Mouse (Mus musculus): ENCODE measurements around the gene Clip3.

Gene Clip3

DNA sequence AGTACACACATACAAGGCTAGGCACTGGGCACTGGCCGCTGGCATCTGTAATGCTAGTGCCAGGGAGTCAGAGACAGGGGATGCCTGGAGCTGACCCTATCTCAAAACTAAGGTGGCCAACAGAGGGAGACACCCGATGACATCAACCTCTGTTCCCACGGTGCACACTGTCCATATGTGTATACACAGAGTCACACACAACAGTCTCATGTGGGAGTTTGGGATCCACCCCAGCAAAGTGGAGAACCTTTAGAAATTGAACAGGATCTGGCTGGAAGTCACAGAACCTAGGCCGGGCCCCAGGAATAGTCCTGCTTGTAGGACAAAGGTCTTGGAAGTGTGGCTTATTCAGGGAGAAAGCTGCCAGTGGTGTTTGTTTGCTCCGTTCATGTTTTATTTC, 2.8 kb downstream of the Clip3 start:
- no peak for DNase-seq (ENCODE audit: extremely low spot score, low spot score)

DNA sequence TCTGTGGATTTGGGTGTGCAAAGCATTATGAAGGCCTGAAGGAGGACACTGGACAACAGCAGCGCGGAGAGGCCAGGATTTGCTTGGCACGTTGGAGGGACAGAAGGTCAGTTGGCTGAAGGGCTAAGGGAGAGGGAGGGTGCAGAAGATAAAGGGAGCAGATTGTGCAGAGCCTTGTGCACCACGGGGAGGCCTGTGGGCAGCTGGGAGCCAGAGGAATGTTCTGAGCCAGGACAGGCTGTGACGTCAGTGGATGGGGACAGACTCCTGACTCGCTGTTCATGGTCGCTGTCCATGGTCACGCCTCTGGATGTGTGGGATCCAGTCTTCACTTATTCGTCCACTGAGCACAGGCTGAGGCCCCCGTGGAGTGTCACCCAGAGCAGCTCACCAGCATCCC, 3.6 kb downstream of the Clip3 start:
- DNase-seq (ENCODE audit: extremely low spot score, low spot score) = no peak

DNA sequence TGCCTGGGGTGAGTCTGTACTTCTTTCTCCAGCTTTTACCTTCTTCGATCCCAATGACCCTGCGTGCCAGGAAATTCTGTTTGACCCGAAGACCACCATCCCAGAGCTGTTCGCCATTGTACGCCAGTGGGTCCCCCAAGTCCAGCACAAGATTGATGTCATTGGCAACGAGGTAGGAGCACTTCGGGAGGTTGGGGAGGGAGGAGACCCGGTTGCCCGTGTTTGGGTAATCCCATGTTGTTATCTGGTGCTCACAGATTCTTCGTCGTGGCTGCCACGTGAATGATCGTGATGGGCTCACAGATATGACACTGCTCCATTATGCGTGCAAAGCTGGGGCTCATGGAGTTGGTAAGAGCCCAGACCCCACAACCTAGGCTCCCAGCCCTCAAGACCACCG, 5.3 kb downstream of the Clip3 start:
- no peak for DNase-seq (ENCODE audit: extremely low spot score, low spot score)

DNA sequence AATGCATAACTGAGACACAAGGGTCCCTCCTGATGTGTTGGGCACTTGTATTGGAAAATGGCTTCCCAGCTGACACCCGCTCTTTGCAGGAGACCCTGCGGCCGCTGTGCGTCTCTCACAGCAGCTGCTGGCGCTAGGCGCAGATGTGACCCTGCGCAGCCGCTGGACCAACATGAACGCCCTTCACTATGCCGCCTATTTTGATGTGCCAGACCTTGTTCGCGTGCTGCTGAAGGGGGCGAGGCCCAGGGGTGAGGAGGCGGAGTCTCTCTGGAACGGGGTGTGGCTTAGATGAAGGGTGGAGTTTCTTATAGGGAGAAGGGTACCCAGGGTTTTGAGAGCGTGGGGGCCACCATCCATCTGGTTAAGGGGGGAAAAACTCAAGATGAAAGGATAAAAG, 5.7 kb downstream of the Clip3 start:
- DNase-seq (ENCODE audit: extremely low spot score, low spot score) = no peak

DNA sequence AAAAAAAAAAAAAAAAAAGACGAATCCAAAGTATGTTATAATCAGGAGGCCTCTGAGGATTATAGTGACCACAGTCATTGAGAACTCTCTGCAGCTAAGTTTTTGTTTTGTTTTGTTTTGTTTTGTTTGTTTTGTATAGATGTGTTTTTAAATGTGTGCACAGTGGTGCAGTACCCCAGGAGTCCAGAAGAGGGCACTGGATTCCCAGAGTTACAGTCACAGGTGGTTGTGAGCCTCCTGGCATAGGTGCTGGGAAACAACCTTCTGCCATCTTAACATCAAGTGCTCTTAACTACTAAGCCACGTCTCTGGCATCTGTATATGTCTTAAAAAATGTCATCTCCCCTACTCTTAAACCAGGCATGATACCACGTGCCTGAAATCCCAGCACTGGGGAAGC, 9.4 kb downstream of the Clip3 start:
- peak; percentile 31 for DNase-seq (ENCODE audit: extremely low spot score, low spot score)

DNA sequence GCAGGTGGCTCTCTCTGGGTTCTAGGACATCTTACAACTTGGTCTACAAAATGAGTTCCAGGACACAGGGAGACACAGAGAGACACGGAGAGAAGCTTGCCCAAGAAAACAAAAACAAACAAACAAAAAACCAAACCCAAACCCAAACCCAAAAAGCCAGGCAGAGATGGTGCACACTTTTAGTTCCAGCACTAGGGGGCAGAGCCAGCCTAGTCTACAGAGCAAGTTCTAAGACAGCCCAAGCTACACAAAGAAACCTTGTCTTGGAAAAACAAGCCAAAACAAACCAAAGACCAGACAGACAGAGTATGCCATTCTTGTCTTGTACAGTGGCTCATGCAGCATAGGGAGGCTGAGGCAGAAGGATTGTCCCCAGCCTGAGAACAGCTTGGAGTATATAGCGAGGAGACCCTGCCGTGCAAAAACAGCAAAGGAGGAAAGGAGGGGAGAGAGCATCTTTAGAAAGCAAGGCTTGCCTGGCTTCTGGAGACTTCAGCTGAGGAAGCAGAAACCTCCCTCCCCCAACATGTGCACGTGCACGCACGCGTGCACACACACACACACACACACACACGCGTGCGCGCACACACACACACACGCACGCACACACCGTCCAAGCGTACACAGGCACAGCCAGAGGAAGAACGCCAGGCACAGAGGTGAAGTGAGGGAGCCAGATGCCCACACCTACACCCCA, 14.7 kb downstream of the Clip3 start:
- DNase-seq (ENCODE audit: extremely low spot score, low spot score) = no peak

DNA sequence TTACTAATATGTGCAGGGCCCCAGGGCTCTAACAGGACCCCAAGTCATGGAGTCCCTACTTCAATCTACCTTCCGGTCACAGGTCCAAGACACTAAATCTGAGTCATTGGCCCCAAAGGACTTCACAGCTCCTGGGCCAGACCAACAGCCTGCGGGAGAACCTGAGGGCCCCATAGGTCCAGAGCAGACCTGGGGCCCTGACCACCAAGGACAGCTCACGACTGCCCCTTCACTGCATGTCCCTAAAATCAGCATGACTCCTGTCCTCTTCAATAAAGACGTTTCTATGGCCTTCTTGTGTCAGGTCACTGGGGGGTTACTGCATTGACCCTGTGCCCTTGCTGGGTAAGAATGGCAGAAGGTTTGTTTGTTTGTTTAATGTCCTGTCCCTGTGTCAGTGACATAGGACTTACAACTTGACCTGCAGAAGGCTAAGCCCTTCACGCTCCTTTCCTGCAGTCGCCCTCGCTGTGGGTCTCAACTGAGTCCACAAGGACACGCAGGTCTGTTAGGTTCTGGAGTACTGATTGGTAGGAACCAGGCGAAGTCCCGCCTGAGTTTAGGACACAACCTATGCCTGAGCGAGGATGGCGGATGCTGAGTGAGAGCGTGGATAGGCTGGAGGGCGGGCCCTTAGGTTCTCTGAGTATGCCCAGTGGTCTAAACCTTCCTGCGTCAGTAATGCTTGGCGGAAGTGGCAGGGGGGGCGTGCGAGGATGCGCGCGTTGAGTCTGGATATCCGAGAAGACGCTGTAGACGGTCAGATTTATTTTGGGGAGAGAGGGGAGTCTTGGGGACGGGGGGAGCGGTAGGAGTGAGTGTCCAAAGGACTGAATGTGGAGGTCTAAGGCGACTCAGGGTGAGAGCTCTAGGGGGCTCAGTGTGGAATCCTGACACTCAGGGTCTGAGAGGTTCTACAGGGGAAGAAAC, 16.8 kb downstream of the Clip3 start, which contains the start of gene Alkbh6:
Gene Alkbh6, plus strand, starts transcription at position 642 of the 930 bp plus-strand sequence.
- DNase-seq (ENCODE audit: extremely low spot score, low spot score) = peak; percentile 84

DNA sequence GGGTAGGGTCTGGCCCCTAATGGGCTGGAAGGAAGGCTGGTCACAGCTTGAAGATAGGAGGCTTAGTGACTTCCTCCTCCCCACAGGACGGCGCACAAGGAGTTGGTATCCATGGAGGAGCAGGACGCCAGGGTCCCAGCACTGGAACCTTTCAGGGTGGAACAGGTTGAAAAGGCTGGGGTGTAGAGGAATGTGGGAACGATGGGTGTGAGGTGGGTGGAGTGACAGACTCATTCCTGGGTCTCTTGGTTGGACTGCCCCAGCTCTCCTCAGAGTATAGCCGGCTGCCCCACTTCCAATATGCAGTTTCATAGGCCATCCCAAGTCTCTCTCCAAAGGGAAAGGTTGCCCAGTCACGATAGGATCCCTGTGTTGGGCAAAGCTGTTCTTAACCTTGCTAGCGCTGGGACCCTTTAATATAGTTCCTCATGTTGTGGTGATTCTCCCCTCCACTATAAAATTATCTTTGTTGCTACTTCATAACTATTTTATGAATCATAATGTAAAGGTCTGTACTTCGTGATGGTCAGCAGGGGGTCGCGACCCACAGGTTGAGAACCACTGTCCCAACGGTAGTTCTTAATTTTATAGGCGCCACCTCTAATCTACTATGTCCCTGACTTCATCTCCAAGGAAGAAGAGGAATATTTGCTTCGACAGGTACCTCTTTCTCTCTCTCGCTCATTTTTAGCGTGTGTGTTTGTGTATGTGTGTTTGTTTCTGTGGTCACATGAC, 18.0 kb downstream of the Clip3 start:
- no peak for DNase-seq (ENCODE audit: extremely low spot score, low spot score)

DNA sequence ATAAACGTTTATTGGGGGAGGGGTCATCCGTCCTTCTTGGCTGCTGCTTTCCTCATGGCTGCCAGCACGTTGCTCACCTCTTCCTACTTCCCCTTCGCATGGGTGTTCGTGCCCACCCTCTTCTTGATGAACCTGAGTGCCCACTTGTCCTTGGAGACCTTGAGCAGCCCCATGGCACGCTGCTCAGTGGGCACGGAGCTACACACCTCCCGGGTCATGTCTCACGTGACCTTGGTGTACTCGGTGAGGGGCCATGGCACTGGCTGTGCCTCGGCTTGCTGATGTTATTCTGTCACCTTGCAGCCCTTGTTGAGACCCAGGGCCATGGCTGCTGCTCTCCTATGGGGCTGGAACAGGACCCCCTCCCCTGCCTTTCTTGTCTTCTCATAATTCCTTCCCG, 18.6 kb downstream of the Clip3 start:
- no peak for DNase-seq (ENCODE audit: extremely low spot score, low spot score)

DNA sequence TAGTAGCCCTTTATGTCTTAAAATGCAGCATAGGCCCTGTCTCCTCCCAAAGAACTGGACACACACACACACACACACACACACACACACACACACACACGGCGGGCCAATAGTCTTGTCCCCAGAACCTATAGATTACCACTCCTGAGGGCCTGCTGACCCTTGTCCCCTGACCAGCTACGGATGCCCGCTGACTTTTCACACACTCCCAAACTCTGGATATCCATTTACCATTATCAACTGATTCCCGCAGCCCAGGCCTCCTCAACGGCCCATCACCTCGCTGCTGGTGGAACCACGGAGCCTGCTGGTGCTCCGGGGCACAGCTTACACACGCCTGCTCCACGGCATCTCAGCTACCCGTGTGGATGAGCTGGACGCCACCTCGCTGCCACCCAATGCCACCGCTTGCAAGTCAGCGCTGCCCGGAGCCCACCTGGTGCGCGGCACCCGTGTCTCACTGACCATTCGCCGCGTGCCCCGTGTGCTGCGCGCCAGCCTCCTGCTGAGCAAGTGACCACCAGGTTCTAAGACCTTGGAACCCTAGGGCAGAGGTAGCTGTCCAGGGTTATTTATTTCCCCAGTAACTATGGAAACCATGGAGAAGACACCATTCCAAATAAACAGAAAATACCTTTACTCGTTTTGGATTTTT, 22.3 kb downstream of the Clip3 start:
- DNase-seq (ENCODE audit: extremely low spot score, low spot score) = no peak

DNA sequence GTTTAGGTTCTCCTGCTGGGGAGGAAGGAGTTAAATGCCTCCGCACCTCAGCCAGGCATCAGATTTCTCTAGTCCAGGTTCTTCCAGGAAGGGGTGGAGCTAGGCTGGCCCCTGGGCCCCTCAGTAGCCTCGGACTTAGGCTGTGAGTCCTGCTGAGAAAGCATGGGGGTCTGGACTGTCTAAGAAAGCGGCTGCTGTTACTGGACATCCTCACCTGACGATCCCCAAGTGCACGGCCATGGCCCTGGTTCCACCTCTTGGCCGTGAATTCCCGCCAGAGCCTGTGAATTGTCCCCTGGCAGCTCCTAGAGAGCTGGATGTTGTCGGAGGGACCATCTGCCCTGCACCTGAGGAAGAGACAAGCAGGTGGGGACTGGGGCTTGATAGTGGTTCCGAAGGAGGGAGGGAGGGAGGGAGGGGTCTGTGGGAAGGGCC, 23.2 kb downstream of the Clip3 start, which contains the start of gene Syne4:
Gene Syne4, plus strand, starts transcription at position 87 of the 435 bp plus-strand sequence.
- peak; percentile 42 for DNase-seq (ENCODE audit: extremely low spot score, low spot score)

DNA sequence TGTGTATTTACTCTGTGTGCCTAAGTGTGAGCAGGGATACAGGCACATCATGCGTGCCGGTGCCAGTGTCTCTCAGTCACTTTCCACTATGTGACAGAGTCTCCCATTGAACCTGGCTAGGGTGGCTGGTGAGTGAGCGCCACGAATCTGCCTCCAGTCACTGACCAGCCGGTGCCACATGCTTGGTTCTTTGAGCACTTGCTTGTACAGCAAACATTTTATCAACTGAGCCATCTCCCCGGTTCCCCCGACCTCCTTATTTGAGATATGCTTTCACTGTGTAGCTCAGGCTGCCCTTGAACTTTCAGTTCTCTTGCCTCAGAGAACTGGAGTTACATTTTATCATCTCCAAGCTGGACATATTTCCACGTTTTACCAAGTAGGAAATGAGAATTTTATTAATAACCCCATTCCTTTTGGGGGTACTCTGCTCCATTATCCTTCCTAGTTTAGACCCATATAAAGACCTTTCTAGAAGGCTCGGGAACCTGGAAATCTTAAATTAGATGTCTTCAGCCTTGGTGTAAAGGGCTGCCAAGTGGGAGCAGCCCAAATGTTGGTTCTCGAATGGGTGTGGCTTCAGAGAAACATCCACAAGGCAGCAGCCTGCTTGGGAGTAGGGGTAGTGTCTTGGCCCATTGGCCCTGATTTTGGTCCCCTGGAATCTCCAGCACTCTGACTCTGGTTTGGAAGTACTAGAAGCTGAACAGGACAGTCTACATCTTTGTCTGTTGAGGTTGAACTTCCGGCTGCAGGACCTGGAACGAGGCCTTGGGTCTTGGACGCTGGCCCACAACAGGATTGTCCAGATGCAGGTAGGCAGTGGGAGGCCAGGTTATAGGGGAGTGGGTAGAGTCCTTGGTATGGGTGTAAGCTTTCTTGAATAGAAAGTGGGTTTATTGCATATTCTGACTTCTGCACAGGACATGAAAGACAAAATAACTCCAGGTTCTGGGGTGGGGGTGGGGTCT, 24.3 kb downstream of the Clip3 start:
- DNase-seq (ENCODE audit: extremely low spot score, low spot score) = no peak

DNA sequence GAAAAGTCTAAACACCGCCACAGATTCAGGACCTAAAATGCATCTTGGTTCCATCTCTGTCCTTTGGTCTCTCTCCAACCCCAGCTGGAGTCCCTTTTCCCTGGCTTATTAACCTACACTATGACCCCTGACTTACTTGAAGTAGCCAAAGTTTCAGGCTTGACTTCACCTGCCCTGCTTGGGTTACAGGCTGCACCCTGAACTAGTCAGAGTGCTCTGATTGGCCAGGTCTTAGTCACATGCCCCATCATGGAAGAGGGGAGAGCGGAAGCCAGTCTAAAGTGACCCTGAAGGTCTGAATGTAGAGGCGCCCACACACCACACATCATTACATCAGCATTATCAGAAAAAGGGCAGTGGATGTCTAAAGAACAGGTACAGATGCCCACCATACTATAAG, 26.6 kb downstream of the Clip3 start:
- DNase-seq (ENCODE audit: extremely low spot score, low spot score) = no peak

DNA sequence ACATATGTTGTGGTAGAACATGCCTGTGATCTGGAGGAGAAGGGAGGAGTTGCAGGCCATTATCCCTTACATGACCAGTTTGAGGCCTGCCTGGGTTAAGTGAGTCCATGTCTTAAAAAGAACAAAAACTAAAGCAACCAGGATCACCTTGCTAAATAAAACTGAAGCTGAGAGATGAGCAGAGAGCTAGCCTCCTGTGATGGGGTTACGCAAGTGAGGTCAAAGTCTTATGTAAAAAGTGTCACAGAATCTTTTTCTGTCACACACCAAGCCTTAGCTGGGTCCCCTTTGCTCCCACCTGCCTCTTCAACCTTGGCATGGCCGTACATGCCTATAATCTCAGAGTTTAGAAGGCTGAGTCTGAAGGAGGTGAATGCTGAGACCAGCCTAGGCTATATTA, 29.4 kb downstream of the Clip3 start:
- no peak for DNase-seq (ENCODE audit: extremely low spot score, low spot score)

DNA sequence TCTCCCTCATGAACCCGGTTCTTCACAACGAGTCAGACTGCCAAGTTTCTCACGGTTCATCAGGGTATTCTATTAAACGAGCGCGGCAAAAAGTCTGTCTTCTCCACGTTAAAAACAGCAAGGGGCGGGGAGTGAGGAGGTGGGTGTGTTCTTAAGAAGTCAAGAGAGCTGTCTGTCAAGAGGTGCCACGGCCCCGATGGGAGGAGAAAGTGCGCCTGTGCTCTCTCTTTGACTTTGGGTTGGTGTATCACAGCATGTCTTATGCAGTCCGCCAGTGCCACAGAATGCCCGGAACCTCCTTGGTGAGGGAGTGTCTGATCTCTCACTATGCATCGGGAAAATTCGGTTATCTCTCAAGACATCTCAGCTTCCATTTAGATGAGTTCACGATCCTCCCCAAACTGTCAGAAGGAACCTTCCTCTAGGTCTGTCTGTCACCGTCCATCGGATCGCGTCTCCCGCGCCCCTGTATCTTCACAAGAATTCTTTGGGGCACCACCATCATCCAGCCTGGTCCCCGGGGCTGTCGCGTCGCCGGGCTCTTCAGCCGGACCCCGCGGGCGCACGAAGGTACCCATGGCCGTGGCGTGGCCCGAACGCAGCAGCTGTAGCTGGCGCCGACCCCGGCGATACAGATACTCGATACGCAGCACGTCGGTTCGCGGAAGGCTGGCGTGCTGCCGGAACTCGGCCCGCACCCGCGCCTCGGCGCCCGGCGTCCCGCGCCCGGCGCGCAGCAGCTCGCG, 30.2 kb downstream of the Clip3 start, which contains the start of gene E130208F15Rik:
Gene E130208F15Rik, plus strand, starts transcription at position 202 of the 746 bp plus-strand sequence.
- peak; percentile 50 for DNase-seq (ENCODE audit: extremely low spot score, low spot score)

DNA sequence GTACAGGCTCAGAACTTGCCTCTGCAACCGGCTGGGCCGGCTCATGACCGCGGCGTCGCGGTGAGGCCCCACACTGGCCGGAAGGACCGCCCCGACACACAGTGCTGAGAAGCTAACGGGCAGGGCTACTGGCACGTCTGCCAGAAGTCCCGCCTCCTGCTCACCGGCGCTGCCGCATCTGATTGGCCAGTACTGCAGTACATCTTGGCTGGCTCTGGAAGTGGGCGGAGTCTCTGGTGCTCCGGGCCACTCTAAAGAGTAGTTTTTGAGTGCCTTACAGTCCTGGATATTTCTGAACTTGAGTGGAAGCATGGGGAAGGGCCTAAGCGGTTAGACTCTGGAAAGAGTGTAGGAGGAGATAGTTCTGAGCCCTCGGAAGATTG, 30.7 kb downstream of the Clip3 start:
- peak; percentile 95 for DNase-seq (ENCODE audit: extremely low spot score, low spot score)

DNA sequence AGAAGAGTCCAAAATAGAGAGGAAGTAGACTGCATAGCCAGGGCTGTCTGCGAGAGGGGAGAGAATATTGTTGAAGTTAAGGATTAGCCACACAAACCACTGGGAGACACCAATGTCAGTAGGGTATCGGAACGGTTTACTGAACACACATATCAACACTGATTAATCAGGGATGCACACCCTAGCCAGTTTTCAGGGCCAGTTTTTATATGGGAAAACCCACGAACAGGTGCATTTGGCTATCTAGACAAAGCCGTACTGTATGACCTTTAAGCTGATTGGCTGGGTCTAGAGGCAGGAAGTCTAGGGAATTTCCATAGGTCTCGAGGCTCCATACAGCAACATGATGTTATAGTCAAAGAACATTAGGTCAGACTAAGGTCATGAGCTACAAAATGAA, 31.3 kb downstream of the Clip3 start:
- DNase-seq (ENCODE audit: extremely low spot score, low spot score) = no peak

DNA sequence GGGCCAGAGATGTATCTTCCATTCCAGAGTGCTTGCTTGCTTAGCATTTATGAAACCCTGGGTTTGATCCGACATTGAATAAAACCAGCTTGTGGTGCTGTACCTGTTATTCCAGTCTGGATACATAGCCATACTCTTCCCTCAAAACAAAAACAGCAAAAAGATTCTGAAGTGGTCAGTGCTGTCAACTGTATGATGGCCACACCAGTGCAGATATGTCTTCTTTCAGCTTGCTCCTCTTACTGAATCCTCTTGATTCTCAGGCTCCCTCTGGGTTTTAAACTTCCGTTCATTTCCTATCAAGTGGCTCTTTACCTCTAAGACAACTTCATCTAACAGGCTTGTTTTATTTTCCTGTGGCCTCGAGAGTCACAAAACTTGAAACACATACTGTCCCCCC, 32.3 kb downstream of the Clip3 start, which contains the start of gene Sdhaf1:
Gene Sdhaf1, minus strand, starts transcription at position 101 of the 400 bp plus-strand sequence.
- no peak for DNase-seq (ENCODE audit: extremely low spot score, low spot score)

DNA sequence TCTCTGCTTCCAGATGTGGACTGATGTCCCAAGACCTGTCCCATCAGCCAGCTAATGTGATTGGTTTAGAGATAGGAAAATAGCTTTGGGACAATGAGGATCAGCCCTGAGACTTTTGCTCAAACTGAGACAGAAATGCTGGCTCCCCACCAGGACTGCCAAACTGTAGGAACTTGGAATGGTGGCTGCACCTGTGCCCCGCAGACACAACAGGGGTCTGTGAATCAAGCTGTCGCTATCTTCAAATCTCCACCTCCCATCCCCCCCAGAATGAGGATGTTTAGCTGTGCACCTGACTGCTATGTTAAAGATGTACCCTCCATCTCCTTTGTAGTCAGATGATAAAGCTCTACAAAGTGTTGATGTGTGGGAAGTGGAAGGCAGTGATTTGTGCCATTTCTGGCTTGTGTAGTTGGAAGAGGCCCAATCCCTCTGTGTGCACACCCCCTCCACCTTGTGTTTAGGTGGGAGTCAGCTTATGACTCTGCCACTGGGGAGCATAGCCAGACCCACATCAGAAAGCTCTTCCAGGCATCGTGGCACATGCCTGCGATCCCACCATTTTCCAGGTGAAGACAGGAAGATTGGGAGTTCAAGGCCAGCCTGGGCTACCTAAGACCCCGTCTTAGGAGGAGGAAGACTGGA, 32.9 kb downstream of the Clip3 start:
- no peak for DNase-seq (ENCODE audit: extremely low spot score, low spot score)

Data from neural tube, embryonic 10.5 days (tissue).